Mouse (Mus musculus) limb, embryonic 15.5 days (tissue): ENCODE measurements around the gene Tbx21. TPM values are rescaled to one million over a fixed set of nuclear protein-coding genes. Genes with fewer than 3 reads are reported as not detected.

ENCODE experiments used
- ATAC-seq: fragments of 200-750 bp; cut with Nextera tagmentation; 2 replicates; pipeline ENCODE4 v1.8.0; 2017; ENCODE audit warnings: low read depth, moderate TSS enrichment; ENCODE audit not compliant: insufficient number of reproducible peaks, low FRiP score, low TSS enrichment
- H3K27ac ChIP-seq: fragments of 300-500 bp; sonication (generic); 2 replicates; pipeline ENCODE4 v1.5.1; 2015; ENCODE audit warnings: moderate library complexity, mild to moderate bottlenecking, inconsistent platforms
- H3K27me3 ChIP-seq: fragments of 300-500 bp; sonication (generic); 2 replicates; pipeline ENCODE4 v1.6.1; 2015; ENCODE audit warnings: inconsistent platforms
- H3K36me3 ChIP-seq: fragments of 300-500 bp; sonication (generic); 2 replicates; pipeline ENCODE4 v1.6.1; 2015; ENCODE audit warnings: inconsistent platforms
- H3K4me1 ChIP-seq: fragments of 300-500 bp; sonication (generic); 2 replicates; pipeline ENCODE4 v1.6.1; 2015; ENCODE audit warnings: inconsistent platforms
- H3K4me2 ChIP-seq: fragments of 300-500 bp; sonication (generic); 2 replicates; pipeline ENCODE4 v1.6.1; 2015; ENCODE audit warnings: mild to moderate bottlenecking, inconsistent platforms
- H3K4me3 ChIP-seq: fragments of 300-500 bp; sonication (generic); 2 replicates; pipeline ENCODE4 v1.5.1; 2015; ENCODE audit warnings: mild to moderate bottlenecking, inconsistent platforms
- H3K9ac ChIP-seq: fragments of 300-500 bp; sonication (generic); 2 replicates; pipeline ENCODE4 v1.6.1; 2015; ENCODE audit warnings: inconsistent platforms
- H3K9me3 ChIP-seq: fragments of 300-500 bp; sonication (generic); 2 replicates; pipeline ENCODE4 v1.6.1; 2016; ENCODE audit warnings: inconsistent platforms
- WGBS: fragments of 180-500 bp; shearing (Covaris S2); methylation state at CpG from one replicate; pipeline ENCODE4 v1.1.7; 2015; 5-methylcytosine and 5-hydroxymethylcytosine counted together
- polyA plus RNA-seq: library from polyadenylated mRNA; unstranded; fragments of >200 nt; fragmentation: Nextera tagmentation; extraction: Ambion mirVana; gene quantifications from 2 replicates; pipeline ENCODE4 v1.2.1, GENCODE M21; 2015

Gene Tbx21
- polyA plus RNA-seq, 1 experiment from 2014 or later = not detected

DNA sequence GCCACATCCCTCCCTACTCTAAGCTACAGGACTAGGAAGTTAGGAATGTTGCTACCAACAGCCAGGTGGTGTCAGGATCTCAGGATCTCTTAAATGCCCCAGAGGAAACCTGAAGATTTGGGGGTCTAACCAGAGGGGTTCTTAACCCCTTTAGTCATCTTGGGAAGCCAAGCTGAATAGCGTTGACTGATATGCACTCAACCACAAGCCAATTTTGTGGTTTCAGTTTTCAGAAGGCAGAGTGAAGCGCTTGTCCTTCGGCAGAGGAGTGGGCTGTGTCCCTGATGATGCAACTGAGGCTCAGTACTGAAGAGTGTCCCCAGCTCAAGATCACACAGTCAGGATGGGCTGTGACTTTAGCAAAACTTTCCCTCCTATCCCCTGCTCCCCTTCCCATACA is 13.8 kb upstream of the Tbx21 start:
- no peak overlapping the region for H3K9ac ChIP-seq
- no peak overlapping the region for H3K4me2 ChIP-seq
- 0 out of 2 replicates have a peak, but pooled peaks cover 4% of the 10 kb centered on the region for H3K27me3 ChIP-seq
- peaks cover 5% of the 10 kb centered on the region for H3K4me1 ChIP-seq
- no peak for ATAC-seq
- WGBS = 66% methylated on average over 3 of the region's 3 CpGs
- H3K27ac ChIP-seq = no peak overlapping the region
- H3K36me3 ChIP-seq = no peaks in the 10 kb centered on the region
- H3K4me3 ChIP-seq = no peak overlapping the region
- H3K9me3 ChIP-seq = no peaks in the 10 kb centered on the region

DNA sequence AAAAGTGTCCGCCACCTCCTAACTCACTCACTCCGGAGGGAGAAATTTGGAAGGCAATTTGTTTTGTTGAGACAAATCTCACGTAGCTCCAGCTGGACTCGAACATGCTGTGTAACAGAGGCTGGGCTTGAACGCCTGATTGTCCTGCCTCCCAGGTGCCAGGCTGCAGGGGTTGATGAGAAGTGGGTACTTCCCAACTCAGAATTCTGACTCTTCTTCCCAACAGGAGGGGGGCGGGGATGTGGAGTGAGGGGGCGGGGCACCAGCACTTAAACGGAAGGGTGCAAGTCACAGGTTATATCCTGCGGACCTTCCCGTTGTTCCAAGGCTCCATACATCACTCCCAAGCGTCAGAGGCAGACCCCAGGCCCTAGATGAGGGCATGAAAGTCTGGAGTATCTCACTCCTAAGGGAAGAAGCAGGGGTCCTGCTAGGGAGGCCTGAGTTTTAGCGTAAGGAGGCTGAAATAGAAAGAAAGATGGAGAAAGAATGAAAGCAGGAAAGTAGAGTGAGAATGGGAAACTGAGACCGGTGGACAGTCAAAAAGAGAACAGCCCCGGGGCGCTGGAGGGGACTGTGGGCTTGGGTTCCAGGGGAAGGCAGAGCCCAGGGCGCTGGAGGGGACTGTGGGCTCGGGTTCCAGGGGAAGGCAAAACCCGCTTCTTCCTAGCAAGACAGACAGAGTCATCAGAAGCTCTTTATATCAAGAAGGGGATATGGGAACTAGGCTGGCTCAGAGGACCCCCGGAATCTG is 12.5 kb upstream of the Tbx21 start:
- Histone ChIP-seq H3K4me3 (peak overlapping the region; percentile 47), H3K27ac (no peak overlapping the region), H3K9ac (no peak overlapping the region), H3K9me3 (no peaks in the 10 kb centered on the region), H3K27me3 (0 out of 2 replicates have a peak, but pooled peaks cover 4% of the 10 kb centered on the region), H3K4me1 (peaks cover 10% of the 10 kb centered on the region), H3K4me2 (peak overlapping the region; percentile 83), H3K36me3 (no peaks in the 10 kb centered on the region)
- 20% methylated on average over 19 of the region's 19 CpGs for WGBS
- ATAC-seq = no peak

DNA sequence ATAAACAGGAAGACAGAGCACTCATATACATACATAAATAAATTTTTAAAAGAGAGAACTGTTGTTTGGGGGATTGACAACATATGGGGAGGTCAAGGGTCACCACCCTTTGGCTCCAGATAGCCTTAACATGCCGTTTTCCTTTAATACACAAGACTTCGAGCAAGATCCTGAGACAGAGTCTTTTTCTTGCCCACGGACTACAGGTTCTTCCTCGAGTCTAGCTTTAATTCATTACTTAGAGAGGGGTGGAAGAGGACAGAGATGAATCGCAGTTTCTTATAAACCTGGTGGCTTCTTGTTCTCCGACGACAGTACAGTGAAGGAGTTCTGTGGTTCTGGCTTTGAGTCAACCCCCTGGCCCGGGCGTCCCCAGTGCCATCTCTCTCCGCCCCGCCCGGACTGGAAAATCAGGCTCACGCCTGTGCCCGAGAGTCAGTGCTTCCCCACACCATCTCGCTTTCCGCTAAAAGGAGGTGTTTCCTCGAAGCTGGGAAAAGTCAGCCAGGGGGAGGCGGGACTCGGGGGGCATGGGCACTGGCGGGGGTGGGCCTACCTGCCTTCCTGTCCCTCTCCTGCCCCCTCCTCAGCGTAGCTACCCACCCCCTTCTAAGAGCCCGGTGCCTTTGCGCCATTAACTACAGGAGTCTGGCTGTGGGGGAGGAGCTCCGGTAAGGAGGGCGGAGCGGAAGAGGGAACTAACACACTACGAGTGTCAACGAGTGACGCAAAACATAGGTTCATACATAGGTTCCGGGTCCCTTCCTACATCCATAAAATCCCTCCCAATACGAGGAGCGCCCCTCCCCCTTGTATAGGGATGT is 11.7 kb upstream of the Tbx21 start:
- 0 out of 2 replicates have a peak, but pooled peaks cover 4% of the 10 kb centered on the region for H3K27me3 ChIP-seq
- peaks cover 10% of the 10 kb centered on the region for H3K4me1 ChIP-seq
- no peak overlapping the region; the same call in 1 of the 2 replicates for H3K27ac ChIP-seq
- H3K4me2 ChIP-seq = peak overlapping the region; percentile 83
- H3K9ac ChIP-seq = peak overlapping the region; percentile 33; the same call in 1 of the 2 replicates
- no peaks in the 10 kb centered on the region for H3K9me3 ChIP-seq
- peak; percentile 50 for ATAC-seq
- peak overlapping the region; percentile 47 for H3K4me3 ChIP-seq
- 2% methylated on average over 31 of the region's 32 CpGs for WGBS
- H3K36me3 ChIP-seq = no peaks in the 10 kb centered on the region

DNA sequence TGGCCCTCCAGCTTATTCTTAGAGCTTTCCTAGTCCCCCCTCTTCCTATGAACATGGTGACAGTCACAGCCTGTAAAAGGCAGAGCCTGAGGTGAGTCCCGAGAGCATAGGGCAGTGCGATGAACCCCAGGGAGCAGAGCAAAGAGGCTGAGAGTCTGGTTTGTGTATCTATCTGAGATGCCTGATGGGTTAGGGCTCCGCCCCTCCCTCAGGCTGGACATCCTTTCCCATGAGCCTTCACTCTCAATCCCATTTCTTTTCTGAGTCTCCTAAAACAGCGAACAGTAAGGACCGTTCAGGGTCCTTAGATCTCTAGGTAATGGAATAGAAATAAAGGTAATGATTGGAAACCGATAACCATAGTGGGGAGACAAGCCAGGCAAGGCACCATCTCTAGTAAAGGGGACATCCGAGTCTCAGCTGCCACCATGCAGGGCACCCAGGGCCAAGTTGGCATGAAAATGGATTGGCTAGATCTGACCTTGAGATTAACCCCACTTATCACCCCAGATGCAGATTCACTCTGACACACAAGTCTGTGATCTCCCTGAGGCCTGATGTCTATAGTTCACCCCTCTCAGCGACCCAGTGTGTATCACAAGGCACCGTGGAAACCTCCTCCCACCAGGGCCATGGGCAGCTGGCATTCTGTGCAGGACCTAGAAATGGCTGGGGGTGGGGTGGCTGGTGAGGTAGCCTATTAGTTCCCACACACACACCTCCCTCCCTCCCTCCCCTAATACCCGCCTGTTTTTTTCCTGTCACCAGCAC is 9.3 kb upstream of the Tbx21 start:
- ATAC-seq = no peak
- 0 out of 2 replicates have a peak, but pooled peaks cover 4% of the 10 kb centered on the region for H3K27me3 ChIP-seq
- 54% methylated on average over 10 of the region's 10 CpGs for WGBS
- no peaks in the 10 kb centered on the region for H3K9me3 ChIP-seq
- H3K27ac ChIP-seq = no peak overlapping the region
- no peaks in the 10 kb centered on the region for H3K36me3 ChIP-seq
- no peak overlapping the region for H3K9ac ChIP-seq
- peaks cover 10% of the 10 kb centered on the region for H3K4me1 ChIP-seq
- H3K4me2 ChIP-seq = no peak overlapping the region
- no peak overlapping the region for H3K4me3 ChIP-seq

DNA sequence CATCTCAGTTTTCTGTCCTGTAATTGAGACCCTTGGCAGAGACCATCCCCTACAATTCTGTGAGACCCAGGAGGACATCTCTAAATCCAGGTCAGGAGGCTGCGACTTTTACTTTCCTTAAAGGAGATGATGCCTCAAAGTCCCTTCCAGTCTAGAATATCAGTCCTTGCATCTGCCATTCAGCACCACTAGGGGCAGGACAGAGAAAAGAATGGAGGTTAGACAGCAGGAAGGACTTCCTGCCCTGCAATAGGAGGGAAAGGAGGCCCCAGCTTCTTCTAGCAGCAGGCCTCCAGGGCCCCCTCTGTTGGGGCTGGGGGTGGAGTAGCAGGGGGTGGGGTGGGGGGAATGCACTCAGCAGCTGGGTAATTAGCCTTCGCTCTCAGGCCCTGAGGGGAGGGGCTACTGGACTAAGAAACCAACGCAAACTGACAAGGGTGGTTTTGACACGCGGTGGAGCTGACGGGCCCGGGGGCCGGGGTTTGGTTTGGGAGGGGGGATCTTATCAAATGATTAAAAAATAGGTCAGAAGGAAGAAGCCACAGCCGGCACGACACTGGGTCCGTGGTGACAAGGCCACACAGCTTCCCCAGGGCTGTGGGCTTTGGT is 8.3 kb upstream of the Tbx21 start:
- Histone ChIP-seq H3K4me1 (peaks cover 10% of the 10 kb centered on the region), H3K27me3 (peaks cover 12% of the 10 kb centered on the region), H3K9me3 (no peaks in the 10 kb centered on the region), H3K9ac (no peak overlapping the region), H3K4me2 (no peak overlapping the region), H3K36me3 (no peaks in the 10 kb centered on the region), H3K4me3 (no peak overlapping the region), H3K27ac (no peak overlapping the region)
- 18% methylated on average over 11 of the region's 11 CpGs for WGBS
- ATAC-seq = no peak

DNA sequence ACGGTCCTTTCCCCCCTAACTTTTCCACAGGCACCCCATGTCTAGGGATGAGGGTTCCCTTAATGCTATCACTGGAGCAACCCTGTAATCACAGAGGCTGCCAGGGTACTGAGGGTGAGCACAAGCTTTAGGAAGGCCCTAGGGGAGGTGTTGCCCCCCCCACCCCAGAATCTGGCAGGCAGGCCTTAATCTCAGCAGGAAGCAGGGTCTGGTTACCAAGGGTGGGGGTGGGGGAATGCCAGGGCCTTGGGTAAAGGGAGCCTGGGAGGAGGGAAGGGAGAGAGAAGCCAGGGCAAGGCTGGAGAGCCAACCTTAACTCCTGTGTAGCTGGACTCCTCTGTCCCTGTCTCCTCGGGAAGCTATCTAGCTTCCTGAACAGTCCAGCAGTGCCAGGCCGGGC is 5.5 kb upstream of the Tbx21 start:
- no peak overlapping the region for H3K4me2 ChIP-seq
- no peak overlapping the region for H3K27ac ChIP-seq
- WGBS = 54% methylated on average over 3 of the region's 3 CpGs
- no peaks in the 10 kb centered on the region for H3K36me3 ChIP-seq
- no peak for ATAC-seq
- H3K4me3 ChIP-seq = no peak overlapping the region
- H3K9me3 ChIP-seq = no peaks in the 10 kb centered on the region
- peaks cover 6% of the 10 kb centered on the region for H3K4me1 ChIP-seq
- H3K27me3 ChIP-seq = peaks cover 36% of the 10 kb centered on the region
- H3K9ac ChIP-seq = no peak overlapping the region

DNA sequence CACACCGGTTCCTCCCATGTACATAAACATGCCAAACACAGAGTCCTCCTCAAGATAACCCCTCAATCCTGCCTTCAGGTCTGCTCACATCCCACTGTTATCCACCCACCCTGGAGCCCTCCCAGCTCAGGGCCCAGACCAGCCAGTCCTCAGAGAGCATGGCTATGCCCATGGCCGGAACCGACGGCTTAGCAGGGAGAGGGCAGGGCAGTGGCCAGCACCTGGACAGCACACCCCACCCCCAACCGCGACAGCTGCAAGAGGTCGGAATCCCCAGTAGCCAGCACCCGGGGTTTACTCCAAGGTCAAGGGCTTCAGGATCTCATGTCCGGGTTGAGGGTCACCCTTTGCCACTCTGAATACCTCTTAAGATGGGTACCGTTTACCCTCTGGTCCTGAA is 5.1 kb upstream of the Tbx21 start:
- H3K9ac ChIP-seq = no peak overlapping the region
- no peak for ATAC-seq
- no peak overlapping the region for H3K4me3 ChIP-seq
- no peaks in the 10 kb centered on the region for H3K36me3 ChIP-seq
- peaks cover 10% of the 10 kb centered on the region for H3K4me1 ChIP-seq
- H3K27ac ChIP-seq = no peak overlapping the region
- H3K4me2 ChIP-seq = no peak overlapping the region
- 52% methylated on average over 10 of the region's 10 CpGs for whole genome bisulfite sequencing
- peaks cover 40% of the 10 kb centered on the region for H3K27me3 ChIP-seq
- H3K9me3 ChIP-seq = no peaks in the 10 kb centered on the region

DNA sequence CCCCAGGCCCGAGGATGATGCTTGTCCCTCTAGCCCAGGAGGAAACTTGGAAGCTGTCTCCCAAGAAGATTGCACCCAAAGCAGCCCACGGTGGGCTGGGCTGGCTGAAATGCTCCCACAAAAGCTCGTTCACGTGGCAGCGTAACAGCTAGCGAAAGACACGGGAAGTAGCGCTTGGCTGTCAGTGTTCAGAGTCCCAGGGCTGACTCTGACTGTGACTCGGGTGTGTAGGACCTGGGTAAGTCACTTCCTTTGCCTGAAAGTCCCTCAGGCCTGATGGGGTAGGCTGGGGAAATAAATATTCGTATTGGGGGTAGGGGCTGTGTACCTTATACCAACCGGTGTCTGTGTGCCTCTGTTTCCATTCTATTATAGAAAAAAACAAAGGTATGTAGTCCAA is 666 bp upstream of the Tbx21 start:
- no peak overlapping the region for H3K9ac ChIP-seq
- peaks cover 19% of the 10 kb centered on the region for H3K4me1 ChIP-seq
- H3K4me2 ChIP-seq = peak overlapping the region; percentile 81
- ATAC-seq = no peak
- peak overlapping the region; percentile 42; the same call in 1 of the 2 replicates for H3K4me3 ChIP-seq
- H3K9me3 ChIP-seq = no peaks in the 10 kb centered on the region
- peaks cover 78% of the 10 kb centered on the region for H3K27me3 ChIP-seq
- no peaks in the 10 kb centered on the region for H3K36me3 ChIP-seq
- no peak overlapping the region for H3K27ac ChIP-seq
- WGBS = 10% methylated on average over 11 of the region's 11 CpGs

DNA sequence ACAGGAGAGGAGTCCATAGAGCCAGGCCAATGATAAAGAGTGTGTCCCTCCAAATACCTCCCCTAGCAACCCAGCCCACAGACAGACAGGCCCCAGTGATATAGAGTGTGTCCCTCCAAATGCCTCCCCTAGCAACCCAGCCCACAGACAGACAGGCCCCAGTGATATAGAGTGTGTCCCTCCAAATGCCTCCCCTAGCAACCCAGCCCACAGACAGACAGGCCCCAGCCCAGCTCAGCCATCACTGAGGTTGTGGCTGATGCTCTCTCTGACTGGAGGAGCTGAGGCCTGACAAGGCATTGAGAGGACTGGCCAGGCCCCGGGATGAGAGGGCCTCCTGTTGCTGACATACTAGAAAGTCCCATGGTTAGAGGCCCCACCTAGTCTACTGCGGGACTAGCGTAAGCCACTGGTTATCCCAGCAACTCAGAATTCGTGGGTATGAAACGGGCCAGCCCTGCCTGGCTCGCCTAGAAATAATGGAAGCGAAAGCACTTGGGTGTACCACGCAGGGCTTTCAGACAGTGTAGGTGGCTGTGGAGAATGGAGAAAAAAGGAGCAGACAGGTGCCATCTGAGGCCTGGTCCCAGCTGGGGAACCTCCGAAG is 2.5 kb downstream of the Tbx21 start:
- 82% methylated on average over 9 of the region's 9 CpGs for WGBS
- no peak for ATAC-seq
- Histone ChIP-seq H3K27me3 (peaks cover 71% of the 10 kb centered on the region), H3K36me3 (no peaks in the 10 kb centered on the region), H3K4me3 (no peak overlapping the region), H3K4me1 (peaks cover 19% of the 10 kb centered on the region), H3K27ac (no peak overlapping the region), H3K4me2 (no peak overlapping the region), H3K9me3 (no peaks in the 10 kb centered on the region), H3K9ac (no peak overlapping the region)

DNA sequence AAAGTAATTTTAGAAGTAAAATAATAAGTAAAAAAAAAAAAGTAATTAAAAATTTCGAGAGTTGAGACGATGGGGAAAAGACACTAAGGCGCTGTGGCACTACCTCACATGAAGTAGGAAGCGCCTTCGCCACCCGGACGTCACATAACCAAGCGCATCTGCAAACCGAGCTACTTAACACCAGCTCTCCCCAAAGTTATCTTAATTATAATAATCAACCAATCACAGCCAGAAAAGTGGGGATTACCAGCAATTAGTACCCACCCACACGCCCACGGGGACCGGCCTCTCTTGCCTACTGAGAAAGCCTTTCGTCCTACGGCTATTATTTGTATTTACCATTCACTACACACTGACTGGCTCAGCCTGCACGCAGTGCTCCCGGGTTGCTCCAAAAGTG is 6.2 kb downstream of the Tbx21 start:
- Histone ChIP-seq H3K36me3 (no peaks in the 10 kb centered on the region), H3K27me3 (peaks cover 35% of the 10 kb centered on the region), H3K9ac (no peak overlapping the region), H3K27ac (no peak overlapping the region), H3K4me2 (no peak overlapping the region), H3K4me3 (no peak overlapping the region), H3K9me3 (no peaks in the 10 kb centered on the region), H3K4me1 (peaks cover 1% of the 10 kb centered on the region)
- WGBS = 81% methylated on average over 16 of the region's 16 CpGs
- no peak for ATAC-seq

DNA sequence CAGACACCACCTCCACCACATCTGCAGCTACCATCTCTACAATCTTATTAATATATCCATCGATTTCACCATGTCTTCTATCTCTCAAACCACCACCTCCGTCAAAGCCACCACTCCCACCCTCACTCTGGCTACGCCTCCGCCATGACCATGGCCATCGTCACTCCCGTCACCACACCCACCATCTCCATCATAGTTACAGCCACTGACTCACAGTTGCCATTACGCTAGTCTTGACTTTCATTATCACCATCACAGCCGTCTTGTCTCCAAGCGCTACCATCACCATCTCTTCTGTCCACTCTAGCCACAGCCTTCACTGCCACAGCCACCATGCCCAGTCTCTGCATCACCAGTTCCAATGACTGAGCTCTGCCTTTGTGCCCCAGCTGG is 11.0 kb downstream of the Tbx21 start:
- H3K36me3 ChIP-seq = no peaks in the 10 kb centered on the region
- peaks cover 25% of the 10 kb centered on the region for H3K27me3 ChIP-seq
- H3K4me2 ChIP-seq = no peak overlapping the region
- no peak overlapping the region for H3K9ac ChIP-seq
- WGBS = 92% methylated on average over 9 of the region's 9 CpGs
- no peaks in the 10 kb centered on the region for H3K4me1 ChIP-seq
- no peak overlapping the region for H3K27ac ChIP-seq
- ATAC-seq = no peak
- H3K9me3 ChIP-seq = no peaks in the 10 kb centered on the region
- no peak overlapping the region for H3K4me3 ChIP-seq
